Mouse (Mus musculus) right cerebral cortex, postnatal 14 days (tissue): Measurements from ENCODE around the gene Tenm3.

Experiments
- DNase-seq: peaks from one replicate; pipeline ENCODE4 v3.0.0; 2022

Gene Tenm3

DNA sequence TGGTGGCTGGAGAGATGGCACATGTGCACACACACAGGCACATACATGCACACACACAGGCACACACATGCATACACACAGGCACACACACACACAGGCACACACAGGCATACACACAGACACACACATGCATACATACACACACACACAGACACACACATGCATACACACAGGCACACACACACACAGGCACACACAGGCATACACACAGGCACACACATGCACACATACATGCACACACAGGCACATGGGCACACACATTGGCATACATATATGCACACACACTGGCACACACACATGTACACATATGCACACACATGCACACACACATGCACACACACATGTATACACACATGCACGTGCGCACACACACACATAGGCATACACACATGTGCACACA is 271.4 kb downstream of the Tenm3 start:
- DNase-seq = no peak

GRCm38 (mm10) chr8:48568608-48569007 is 275.1 kb downstream of the Tenm3 start:
- DNase-seq = no peak

GRCm38 (mm10) chr8:48567929-48568607 is 275.7 kb downstream of the Tenm3 start:
- DNase-seq = peak; percentile 54

- peak; percentile 25 for DNase-seq
Measured at GRCm38 (mm10) chr8:48560227-48560626, 283.5 kb downstream of the Tenm3 start.

GRCm38 (mm10) chr8:48555546-48556141 is 288.1 kb downstream of the Tenm3 start:
- peak; percentile 59 for DNase-seq

DNA sequence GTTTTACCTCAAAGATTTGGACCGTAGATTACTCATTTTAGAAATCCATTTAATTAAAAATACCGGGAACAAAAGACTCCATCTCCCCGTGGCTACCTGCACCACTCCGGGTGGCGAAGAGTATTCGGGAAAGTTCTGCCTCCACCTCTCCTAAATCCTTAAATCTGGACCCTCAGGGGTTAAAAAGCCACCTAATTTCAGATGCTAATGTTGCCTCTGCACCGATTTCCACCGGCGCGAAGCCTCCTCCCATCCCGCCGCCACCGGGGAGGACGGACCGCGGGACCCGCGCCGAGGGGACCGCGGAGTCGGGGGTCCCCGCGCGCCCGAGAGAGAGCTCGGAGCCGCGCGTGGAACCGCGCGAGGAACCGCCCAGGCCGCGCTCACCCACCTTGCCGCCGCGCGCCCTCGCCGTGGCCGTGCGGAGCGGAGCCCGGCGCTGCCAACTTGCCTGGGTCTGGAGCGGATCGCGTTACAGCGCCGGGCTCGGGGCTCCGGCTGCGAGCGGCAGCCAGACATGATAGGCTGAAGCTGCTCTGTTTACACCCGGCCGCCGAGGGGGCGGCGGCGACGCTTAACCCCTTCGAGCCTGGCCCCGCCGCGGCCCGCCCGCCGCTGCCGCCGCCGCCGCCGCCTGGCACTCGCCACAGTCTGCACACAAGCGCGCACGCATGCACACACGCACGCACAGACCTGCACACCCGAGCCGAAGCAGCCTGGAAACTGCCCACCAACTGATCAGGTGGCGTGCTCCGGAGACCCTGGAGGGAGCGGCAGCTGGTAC is 288.8 kb downstream of the Tenm3 start:
- peak; percentile 77 for DNase-seq

DNA sequence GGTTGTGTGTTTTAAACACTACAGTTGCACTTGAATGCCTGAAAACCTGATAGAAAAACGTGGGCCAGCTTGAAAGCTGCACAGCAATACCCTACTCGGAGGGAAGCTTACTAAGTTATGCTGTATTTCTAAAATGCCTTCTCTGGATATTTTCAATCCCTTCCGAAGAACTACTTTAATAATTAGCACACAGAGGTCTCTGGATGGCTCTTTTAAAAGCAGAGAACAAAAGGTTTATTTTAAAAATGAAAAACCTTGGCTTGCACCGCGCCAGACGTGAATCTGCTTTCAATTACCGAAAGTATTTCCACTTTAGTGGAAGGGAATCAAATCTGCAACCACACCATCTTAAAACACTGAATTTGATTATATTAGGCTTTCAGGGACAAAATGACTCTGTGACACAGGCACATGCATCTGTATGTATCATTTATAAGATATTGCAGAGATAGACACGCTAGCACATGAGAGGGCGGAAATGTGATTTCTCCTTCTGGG is 289.9 kb downstream of the Tenm3 start:
- DNase-seq = no peak

DNA sequence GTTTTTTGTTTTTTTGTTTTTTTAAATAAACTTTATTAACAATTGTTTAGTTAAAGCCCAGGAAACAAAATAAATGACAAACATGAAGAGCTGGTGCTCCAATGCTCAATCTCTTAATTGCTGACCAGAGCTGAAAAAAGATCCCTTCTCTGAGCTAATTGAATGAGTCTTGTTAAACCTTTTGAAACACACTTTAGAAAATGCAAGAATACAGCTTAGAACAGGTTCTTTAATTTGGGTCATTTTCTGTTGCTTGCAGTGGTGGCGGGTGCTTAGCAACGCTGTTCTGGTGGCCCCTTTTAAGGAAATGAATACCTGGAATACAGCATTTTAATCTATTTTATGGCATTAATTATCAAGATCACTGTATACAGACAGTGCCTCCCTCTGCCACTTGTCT is 291.4 kb downstream of the Tenm3 start:
- DNase-seq = no peak

DNA sequence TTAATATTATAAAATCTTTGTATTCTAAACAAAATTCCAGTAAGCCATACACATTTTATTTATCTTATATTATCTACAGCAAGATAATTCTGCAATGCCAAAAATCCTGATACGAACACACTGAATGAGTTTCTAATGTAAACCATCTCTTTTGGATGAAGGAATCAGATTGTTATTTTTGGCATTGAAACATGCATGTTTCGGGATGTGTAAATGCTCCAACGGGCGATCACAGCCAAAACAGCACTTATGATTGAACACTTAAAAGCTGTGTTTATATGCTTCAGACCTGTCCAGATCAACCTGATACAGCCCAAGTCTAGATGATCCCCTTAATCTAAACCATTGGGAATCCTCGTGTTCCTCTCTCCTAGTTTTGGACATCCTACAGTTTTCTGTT is 292.4 kb downstream of the Tenm3 start:
- no peak for DNase-seq

DNA sequence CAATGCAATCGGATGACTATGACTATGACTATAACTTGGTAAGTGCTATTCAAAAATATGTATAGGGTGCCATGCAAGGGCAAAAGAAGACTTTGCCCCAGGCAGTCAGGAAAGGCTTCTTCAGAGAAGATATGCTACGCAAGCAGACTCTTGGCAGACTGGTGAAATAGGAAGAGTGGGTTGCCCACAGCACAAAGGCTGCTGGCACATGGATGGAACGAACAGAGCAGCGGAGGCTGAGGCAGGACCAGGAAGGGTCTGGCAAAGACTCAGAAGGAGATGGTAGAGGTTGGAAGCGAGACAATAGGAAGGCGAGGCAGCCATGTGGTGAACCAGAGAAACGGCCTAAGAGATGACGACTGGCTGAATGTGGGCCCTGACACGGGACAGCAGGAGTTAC is 294.8 kb downstream of the Tenm3 start:
- no peak for DNase-seq

GRCm38 (mm10) chr8:48545631-48546030 is 298.1 kb downstream of the Tenm3 start:
- DNase-seq = no peak

GRCm38 (mm10) chr8:48544840-48545239 is 298.9 kb downstream of the Tenm3 start:
- no peak for DNase-seq

DNA sequence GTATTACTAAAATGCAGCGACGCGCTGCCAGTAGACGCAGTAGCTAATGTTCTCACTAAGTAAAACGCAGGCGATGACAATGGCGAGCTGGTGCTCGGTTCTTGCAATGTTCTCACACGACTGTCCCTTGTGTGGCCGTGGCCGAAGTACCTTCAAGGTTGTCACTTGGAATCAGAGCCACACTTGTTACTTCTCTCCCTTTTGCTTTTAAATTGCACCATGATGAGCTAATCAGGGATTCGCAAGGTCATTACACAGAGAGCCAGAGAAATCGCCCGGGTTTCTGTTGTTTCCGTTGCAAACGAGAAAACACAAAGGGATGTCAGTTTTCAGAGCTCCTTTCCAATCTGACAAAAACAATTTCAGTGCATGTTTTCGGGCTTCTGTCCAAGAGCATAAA is 301.6 kb downstream of the Tenm3 start:
- DNase-seq = no peak

GRCm38 (mm10) chr8:48540894-48541293 is 302.9 kb downstream of the Tenm3 start:
- DNase-seq = no peak

- no peak for DNase-seq
Measured at GRCm38 (mm10) chr8:48535833-48536232, 307.9 kb downstream of the Tenm3 start.

DNA sequence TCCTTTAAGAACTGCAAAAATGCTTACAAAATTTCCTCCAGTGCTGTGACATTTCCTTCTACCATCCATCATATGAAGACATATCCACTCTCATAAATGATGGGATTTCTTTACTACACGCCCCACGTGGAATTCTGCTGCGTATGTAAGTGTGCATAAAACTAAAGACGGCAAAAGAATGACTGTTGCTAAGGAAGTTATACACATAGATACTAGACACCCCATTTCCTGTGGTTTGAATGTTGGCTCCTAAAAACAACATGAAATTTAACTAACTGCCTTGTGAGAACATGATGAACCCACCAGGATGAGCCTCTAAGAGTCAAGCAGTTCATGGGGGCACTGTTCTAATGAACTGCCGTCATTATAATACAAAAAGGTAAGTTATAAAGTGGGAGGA is 312.0 kb downstream of the Tenm3 start:
- no peak for DNase-seq

DNA sequence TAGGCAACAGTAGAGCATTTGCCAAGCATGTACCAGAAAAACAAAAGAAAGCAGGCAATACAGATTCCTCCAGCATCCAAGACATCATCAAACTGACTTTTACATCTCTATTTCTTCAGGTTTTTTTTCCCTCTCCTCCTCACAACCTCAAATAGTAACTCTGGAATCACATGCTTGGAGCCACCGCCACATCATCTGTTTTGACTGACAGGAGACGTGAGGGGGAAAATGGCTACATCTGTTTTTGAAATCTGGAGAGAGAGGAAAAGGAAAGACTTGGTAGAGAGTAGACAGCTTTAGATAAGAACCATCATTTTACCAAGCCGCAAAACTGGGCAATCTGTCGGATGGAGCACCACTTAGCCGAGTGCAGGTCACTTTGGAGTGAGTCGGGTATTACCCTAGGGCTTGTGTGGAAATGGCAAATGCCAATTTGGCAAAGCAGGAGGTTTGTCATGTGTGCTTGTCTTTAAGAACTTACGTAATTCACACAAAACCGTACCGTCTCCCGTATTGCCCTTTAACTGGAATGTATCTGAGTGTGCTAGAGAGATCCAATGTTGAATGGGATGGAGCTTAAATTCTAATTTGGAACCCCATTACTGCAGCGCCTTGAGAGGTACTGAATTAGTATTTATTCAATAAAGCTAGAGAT is 312.7 kb downstream of the Tenm3 start:
- DNase-seq = no peak

GRCm38 (mm10) chr8:48527418-48527817 is 316.3 kb downstream of the Tenm3 start:
- no peak for DNase-seq

GRCm38 (mm10) chr8:48522536-48523123 is 321.1 kb downstream of the Tenm3 start:
- no peak for DNase-seq

DNA sequence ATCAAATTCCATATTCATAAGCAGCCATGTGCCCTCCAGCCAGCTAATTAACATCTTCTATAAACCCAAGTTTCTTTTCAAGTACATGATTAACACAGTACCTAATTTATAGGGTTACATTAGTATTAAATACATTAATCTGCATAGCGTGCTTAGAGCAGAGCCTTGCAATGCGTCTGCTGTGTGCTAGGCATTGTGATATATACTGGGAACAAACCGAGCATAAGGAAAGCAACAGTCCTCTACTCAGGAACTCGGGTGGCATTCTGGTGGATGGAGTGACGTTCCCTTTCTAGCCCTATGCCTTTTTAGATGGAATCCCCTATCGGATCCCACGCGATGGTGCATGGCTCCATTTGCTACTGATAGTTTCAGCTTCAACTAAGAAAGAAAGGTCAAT is 321.7 kb downstream of the Tenm3 start:
- DNase-seq = no peak

DNA sequence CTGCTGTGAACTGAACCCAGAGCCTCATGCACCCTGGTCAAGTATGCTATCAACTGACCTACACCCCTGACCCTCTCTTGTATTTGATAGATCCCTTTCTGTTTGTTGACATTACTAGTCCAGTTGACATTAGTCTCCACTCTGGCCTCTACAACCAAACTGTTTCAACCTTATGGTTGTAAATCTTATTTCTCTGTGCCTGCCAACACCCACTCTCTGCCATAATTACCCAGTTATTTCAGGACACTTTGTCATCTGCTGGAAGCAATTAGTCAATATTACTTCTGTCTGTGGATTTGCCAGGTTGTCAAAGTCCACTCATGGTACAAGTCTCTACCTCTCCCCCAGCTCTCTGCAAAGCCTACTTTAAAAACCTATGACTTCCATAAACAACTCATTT is 326.3 kb downstream of the Tenm3 start:
- no peak for DNase-seq

DNA sequence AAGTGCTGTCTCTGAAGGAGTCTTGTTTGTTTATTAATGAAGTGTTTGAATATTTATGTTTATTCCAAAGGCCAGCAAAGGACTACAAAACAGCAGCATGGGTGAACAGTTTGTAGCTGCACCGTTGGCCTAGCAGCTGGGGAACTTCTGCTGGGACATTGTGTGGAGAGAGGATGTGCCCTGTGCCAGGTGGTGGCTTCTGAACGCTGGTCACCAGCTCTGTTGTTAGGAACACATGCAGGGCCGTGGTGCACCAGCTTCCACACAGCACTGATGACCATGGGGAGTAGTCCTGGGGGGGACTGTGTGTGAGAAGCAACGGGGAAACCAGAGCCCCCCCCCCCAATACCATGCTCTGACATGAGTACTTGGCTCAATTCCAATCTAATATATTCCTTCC is 329.5 kb downstream of the Tenm3 start:
- no peak for DNase-seq

GRCm38 (mm10) chr8:48513801-48514200 is 329.9 kb downstream of the Tenm3 start:
- DNase-seq = no peak
